Mouse (Mus musculus) layer of hippocampus, adult 8-10 months (tissue): ENCODE data around the gene Zbtb18. TPM values are rescaled to one million over a fixed set of nuclear protein-coding genes. Genes with fewer than 3 reads are reported as not detected.
"Not testable (repeated sequence)": the region's sequence is repeated elsewhere in the genome, so short reads cannot be mapped to it uniquely, and the experiment has no call there.

Experiments
- DNase-seq, 2 experiments: peaks; one replicate each; pipeline ENCODE4 v3.0.0; 2022; ENCODE audit warnings: low spot score in 2 of 2
- total RNA-seq, 4 experiments: library from RNA; stranded (reverse); gene quantifications; 2 replicates each; pipeline ENCODE4 v1.2.4; 2022

Gene Zbtb18
- total RNA-seq, 4 experiments from 2014 or later, result 478 to 591 (median 521) TPM

DNA sequence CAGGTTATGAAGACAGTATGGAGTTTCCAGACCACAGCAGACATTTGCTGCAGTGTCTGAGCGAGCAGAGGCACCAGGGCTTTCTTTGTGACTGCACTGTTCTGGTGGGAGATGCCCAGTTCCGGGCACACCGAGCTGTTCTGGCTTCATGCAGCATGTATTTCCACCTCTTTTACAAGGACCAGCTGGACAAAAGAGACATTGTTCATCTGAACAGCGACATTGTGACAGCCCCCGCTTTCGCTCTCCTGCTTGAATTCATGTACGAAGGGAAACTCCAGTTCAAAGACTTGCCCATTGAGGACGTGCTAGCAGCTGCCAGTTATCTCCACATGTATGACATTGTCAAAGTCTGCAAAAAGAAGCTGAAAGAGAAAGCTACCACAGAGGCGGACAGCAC is 4.9 kb downstream of the Zbtb18 start:
- peak in 1 of 2 experiments; percentile 52 for DNase-seq

DNA sequence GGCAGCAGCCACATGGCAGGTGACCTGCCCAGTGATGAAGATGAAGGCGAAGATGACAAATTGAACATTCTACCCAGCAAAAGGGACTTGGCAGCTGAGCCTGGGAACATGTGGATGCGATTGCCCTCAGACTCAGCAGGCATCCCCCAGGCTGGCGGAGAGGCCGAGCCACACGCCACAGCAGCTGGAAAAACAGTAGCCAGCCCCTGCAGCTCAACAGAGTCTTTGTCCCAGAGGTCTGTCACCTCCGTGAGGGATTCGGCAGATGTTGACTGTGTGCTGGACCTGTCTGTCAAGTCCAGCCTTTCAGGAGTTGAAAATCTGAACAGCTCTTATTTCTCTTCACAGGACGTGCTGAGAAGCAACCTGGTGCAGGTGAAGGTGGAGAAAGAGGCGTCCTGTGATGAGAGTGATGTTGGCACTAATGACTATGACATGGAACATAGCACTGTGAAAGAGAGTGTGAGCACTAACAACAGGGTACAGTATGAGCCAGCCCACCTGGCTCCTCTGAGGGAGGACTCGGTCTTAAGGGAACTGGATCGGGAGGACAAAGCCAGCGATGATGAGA is 5.5 kb downstream of the Zbtb18 start:
- no peak for DNase-seq

DNA sequence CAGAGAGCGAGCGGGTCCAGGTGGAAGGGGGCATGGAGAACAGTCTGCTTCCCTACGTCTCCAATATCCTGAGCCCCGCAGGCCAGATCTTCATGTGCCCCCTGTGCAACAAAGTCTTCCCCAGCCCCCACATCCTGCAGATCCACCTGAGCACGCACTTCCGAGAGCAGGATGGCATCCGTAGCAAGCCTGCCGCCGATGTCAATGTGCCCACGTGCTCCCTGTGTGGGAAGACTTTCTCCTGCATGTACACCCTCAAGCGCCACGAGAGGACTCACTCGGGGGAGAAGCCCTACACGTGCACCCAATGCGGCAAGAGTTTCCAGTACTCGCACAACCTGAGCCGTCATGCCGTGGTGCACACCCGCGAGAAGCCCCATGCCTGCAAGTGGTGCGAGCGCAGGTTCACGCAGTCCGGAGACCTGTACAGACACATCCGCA is 6.0 kb downstream of the Zbtb18 start:
- DNase-seq, result no peak

DNA sequence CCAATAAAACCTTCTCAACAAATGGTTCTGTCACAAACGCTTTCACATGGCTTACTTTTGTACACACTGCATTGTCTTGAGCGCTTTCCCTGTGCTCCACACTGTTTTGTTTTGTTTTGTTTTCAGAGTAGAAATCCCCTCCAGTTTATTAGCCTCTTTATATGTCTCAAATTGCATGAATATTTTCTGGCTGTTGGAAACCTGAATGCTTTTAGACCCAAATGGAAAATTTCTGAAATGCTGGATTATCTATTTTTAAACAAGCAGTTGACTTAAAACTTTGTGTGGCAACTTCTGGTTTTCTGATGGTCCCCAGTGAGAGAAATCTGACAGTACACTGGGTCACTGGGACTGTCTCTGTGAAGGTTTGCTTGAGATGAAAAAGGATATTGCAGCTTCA is 6.8 kb downstream of the Zbtb18 start:
- DNase-seq, result no peak

DNA sequence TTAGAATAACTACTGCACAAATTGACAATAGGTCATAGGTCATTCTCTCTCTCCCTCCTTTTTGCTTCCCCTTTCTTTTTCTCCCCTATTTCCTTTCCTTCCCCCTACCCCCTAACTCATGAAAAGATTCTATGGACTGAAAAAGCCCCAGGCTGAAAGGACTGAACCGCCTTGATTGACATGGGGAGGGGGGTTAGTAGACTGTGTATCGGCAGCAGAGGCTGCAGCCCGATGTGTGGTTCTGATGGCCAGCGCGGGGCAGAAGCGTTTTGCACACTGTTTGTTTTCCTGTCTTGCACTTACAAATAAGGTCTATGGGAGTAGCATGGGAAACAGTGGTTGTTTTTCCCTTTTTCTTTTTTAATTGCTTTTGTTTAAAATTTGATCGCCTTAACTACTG is 7.7 kb downstream of the Zbtb18 start:
- not testable (repeated sequence) for DNase-seq

DNA sequence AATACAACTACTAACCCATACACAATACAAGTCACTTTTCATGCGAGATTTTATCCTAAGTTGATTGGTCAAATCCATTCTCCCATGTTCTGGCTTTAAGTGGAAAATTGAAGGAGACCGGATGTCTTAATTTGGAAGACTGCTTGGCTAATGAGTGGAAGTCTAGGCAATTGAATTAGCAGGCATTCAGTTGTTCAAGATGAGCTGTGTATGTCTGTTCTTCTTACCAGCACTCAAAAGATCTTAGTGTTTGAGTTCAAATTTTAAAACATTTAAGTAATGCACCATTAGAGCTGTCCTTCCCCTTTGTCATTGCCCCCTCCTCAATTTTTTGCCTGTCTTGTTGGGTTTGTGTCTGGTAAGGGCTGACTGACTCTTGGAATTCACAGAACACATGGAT is 8.9 kb downstream of the Zbtb18 start:
- no peak for DNase-seq

DNA sequence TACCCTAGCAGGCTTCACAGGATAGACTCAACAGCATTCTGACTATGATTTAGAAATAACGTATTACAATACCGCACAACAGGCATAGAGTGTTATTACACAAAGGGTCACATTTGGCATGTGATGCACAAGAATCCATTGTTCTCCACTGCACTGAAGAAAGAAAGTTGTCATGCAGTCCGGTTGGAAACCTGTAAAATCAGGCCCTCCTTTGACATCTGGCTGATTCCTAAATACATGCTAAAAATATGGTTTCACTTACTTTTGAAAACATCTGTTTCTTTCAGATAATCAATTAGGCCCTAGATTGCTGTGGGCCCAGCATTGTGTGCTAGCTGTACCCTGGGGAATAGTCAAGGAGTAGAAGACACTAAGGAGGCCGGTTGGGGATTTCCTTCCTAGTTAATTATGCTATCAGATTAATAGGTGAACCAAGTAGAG is 9.9 kb downstream of the Zbtb18 start:
- DNase-seq, result no peak

DNA sequence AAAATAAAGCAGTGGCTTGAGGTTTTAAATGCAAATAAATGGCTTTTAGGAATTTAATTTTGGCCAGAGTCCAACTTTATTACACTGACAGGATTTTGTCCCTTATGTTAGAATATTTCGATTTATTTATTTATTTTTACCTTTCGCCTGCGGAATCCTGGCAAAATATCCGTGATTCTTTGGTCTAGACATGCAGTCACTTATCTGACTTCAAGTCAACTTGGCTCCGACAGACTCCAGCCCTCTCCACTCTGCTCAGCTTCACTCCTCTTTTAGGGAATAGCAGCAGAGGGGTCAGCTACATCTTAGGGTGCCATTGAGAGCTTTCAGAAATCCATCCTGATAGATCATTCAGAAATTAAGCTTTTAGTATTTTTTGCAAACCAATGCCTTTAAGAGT is 10.8 kb downstream of the Zbtb18 start:
- DNase-seq, result no peak

DNA sequence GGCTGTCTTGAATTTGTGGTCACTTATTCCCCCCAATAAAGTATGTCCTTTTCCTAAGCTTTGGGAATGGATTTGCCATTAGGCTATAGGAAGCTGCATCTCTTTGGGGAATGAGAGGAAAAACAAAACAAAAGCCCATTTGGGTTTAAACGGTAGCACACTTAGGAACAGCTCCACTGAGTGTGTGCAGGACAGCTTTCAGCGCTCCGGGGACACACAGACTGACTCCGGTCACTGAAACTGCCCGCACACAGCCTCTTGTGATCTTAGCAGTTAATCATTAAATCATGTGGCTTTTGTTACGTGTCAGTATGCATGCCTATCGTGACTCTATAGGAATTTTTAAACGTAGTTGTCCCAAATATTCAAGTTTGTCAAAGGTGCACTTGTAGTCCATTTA is 11.7 kb downstream of the Zbtb18 start:
- no peak for DNase-seq

DNA sequence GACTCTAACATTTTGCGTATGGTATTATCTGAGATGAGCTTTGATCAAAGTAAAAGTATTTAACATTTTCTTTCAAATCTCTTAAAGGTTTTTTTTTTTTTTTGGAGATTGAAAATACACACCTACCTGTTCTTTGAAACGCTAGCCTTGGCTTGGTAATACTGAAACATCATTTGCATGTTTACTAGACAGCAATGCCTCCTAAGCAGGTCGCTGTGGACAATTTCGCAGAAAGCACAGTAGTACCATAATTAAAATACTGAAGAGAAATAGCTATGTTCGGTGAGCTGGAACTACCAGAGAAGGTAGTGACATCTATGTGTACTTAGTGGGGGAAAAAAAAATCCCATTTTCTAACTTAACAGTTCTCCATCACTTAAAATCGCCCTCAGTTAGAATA is 12.3 kb downstream of the Zbtb18 start:
- no peak for DNase-seq

DNA sequence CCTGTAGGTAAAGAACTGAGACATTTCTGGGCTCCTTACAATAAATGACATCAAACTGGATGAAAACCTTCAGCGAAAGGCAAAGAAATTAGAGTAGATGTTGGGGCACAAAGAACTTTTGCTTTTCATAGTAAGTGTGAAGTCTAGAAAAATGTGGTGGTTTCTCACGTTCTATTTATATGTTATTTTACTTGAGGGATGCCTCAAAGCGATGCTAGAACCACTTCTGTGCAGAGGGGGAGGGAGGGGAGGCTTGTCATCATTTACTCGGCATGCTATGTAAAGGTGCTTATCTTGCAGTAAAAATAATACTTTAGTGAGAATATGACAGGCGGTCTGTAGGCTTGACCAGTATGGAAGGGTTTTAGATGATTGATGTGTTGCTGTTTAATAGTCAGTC is 13.3 kb downstream of the Zbtb18 start:
- no peak for DNase-seq

DNA sequence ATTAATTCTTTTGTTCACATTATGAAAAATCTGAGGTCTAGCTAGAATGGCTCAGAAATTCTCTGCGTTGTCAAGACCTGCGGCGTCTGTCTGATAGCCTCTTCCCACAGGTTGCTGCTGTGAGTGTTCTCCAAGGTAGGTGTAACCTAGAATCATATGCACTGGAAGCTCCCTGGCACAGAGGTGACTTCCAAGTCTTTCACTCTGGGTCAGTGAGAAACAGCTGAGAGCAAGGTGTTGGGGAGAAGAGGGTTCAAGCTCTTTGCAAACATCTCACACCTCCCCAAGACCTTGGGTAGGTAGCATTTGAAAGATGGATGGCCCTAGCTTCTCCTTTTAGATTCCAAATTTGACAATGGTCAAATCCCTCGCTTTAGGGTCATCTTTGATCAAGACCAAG is 14.1 kb downstream of the Zbtb18 start:
- no peak for DNase-seq

DNA sequence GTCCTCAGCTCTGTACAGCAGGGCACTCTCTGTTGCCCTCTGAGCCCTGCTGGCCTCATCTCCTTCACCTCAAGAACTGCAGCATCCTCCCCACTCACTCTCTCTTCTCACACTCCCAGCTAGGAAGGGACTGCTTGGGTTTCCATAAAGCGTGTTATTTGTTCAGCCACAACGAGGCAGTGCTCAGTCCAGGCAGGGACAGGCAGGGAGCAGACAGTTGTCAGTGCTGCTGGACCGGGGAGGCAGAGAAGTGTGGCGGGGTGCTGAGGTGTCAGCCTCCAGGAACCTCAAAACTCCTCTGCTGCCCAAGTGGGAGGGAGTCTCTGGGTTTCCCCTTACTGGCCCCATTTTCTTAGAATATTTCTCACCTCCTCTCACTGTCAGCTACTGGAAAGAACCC is 14.6 kb downstream of the Zbtb18 start:
- DNase-seq, result no peak

DNA sequence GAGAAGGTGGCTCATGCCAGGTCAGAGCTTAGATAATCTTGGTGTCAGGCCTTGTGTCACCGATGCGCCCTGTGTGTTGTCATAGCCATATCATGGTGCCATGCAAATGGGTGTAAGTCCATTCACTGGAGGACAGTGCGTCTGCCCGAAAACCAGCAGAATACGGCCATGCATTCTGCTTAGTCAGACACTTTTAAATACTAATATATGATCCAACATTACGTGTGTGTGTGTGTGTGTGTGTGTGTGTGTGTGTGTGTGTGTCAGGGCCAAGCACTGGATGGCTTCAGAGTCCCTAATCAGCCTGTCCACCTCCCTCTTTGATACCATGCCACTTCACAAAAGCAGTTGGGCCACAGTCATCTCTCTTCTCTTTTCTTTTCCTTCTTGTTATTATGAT is 15.8 kb downstream of the Zbtb18 start:
- DNase-seq, result no peak

DNA sequence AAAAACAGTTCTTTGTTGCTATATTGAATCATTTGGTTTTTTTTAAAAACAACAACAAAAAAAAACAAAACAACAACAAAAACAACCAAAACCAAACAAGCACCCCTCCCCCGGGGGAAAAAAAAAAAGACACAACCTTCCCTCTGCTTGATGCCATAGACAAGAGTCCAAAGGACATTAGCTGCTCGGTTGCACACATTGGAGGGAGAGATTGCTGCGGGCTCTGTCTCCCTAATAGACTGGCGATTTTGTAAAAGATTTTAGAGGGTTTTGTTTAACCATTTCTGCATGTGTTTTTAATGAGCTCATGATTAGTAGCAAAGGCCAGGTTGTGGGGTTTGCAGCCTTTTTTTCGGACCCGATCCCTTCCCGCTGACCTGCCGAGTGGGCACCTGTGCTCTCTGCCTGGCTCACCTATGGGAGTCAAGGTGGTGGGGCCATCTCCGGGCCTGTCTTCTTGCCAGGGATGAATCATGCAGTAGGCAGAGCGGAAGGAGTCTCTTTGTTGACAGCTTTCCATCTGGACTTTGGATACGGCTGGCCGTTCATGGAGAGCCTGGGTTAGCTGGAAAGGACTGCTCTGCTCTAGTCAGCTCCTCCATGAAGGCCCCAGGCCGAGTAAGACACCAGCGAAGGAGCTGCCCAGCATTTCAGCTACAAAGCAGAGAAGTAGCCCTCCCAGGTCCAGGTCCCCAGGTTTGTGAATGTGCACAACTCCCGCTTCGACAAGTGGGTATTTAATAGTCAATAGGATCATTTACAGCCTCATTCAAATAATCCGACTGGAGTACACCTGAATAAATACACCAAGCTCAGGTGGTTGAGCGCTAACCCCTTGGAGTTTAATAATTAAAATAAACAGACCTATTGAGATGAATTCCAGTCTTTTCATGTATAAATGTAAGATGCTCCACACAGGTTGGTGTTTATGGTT is 16.6 kb downstream of the Zbtb18 start:
- no peak for DNase-seq

DNA sequence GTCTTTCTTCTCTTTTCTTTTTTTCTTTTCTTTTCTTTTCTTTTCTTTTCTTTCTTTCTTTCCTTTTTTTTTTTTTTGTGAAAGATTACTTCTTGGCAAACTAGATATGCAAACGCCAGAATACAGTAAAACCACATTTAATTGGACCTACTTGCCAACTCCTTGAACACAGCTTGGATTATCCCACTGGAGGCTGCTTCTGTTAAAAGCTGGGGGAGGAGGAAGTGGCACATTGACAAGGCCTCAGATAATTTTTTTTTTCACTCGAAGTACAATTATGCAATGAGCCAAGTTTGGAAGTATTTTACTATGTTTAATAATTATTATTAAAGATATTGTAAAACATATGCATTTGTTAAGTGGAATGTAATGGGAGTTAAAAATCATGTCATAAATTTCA is 17.4 kb downstream of the Zbtb18 start:
- no peak for DNase-seq

DNA sequence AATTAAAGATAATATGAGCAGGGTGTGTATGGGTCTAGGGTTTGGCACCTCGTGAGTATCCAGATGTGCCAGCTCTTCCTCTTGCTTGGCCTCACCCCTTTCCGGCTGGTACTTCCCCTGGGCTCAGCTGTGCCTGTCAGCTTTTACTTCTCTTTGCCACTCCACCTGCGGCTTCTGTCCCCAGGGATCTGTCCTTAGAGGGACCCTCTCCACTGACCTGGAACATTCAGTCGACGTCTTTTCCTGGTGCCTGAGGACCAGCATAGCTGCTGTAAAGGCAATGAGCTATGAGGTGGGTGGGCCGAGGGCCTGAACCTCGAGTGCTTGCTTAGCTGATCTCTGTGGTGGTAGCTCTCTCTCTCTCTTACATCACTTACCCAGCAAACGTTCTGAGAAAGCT is 25.0 kb downstream of the Zbtb18 start:
- DNase-seq, result no peak

DNA sequence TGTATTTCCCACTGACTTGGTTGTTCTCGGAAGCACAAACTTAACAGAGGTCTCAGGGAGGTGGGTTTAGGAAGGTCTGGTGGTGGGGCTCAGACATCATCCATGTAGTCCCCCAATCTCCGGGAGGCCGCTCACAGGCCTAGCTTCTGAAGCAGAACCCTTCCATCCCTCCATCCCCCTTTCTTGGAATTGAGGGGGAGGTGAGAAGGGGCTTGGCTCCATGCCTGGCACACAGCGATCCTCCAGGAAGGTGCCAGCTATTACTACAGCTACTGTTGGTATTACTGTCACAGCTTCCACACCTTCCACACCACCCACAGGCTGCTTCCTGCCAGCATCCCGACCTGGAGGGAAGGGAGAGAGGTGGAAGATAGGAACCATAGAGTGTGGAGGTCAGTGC is 26.3 kb downstream of the Zbtb18 start:
- no peak for DNase-seq

DNA sequence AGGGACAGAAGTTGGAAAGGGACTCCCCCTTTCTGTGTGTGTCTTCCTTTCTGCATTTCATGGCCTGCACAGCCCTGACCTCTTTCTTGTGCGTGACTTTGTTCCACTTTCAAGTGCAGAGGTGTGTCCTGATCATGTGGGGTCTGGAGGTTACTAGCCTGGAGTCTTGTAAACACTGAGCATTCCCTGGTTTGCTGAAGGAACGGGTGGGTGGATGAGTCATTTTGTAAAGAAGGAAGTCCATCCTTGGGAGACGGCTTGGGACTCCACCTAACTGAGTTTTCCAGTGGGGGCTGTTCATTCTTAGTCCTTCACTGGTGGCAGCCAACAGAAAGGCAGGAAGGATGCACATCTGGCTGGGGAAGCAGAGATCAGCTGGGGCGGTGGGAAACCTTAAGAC is 27.9 kb downstream of the Zbtb18 start:
- no peak for DNase-seq

DNA sequence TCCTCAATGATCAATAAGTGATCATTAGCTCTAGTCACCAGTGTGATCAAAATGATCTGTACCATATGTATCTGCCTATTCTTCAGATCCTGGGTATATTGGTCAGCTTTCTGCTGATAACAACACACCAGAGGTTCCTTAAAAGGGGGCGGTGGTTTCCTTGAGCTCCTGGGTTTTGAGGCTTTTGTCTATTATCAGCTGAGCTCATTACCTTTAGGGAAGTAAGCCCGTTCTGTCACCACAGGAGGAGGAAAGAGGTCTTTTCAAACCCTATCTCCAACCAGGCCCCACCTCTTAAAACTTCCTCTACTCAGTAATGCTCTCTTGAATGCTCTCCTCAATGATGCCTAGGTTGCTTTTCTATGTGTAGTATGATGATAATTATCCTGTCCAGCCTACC is 28.8 kb downstream of the Zbtb18 start:
- DNase-seq, result no peak

DNA sequence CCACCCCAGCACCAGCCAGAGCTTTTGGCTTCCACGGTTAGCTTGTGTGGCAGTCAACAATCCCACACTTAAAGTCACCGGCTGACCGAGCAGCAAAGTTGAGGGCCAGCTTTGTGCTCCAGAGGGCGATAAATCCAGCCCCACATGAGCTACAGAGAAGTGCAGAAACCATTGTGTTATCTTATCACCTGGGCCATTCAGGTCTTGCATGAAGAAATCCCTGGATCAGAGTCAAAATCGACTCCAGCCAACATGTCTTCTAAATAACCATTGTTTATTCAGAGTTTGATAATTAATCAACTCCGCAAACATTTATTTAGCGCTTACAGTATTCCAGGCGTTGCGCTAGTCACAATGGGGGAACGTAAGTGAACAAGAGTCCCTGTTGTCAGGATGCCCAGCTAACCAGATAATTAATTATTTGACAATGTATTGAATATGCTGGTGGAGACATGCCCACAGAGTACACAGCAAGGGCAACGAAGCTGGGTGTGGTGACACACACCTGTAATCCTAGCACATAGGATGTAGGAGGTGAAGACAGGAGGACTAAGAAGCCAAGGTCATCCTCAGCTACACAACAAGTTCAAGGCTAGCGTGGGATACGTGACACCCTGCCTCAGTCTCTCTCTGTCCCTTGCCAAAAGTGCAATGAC is 33.5 kb downstream of the Zbtb18 start:
- DNase-seq, result no peak

DNA sequence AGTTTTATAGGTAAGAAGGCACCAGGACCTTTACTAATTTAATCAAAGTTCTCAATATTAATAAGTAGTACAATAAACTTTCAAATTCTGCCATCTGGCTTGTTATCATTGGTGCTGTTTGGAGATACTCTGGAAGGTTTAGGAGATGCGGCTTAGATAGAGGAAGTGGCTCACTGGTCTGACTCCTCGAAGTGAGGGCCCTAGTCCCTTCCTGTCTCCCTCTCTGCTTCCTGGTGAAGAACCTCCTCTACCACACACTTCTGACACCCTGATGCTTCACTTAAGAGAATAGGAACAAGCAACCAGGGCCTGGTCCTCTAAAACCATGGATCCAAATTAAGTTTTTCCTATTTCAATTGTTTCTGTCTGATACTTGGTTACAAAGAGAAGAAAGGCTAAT is 36.4 kb downstream of the Zbtb18 start:
- DNase-seq, result no peak
